Mouse (Mus musculus) testis, adult 2 months (tissue): ENCODE measurements around the gene Coro1b.

Experiments used
- CTCF ChIP-seq: fragments of 200-500 bp; IDR thresholded peaks from 2 replicates; pipeline ENCODE4 v1.5.1; 2012; ENCODE audit warnings: low read depth, mild to moderate bottlenecking, inconsistent platforms, low read length, moderate library complexity; ENCODE audit not compliant: control insufficient read depth, insufficient read depth, insufficient replicate concordance
- POLR2A ChIP-seq: fragments of 200-500 bp; IDR thresholded peaks from 2 replicates; pipeline ENCODE4 v1.6.1; 2012; ENCODE audit warnings: low read depth, mild to moderate bottlenecking, inconsistent platforms, low read length, moderate library complexity; ENCODE audit not compliant: control insufficient read depth

- TF ChIP-seq CTCF, result no peak
- no peak for TF ChIP-seq POLR2A
These were observed 45.8 kb downstream of the Coro1b start for GRCm38 (mm10) chr19:4194021-4194724.
